Mouse (Mus musculus): Measurements from ENCODE around the gene Clstn1.

The Clstn1 gene

GRCm38 (mm10) chr4:149674814-149675377, 88.6 kb downstream of the Clstn1 start:
- no peak for DNase-seq (ENCODE audit: low read depth, low spot score)

DNA sequence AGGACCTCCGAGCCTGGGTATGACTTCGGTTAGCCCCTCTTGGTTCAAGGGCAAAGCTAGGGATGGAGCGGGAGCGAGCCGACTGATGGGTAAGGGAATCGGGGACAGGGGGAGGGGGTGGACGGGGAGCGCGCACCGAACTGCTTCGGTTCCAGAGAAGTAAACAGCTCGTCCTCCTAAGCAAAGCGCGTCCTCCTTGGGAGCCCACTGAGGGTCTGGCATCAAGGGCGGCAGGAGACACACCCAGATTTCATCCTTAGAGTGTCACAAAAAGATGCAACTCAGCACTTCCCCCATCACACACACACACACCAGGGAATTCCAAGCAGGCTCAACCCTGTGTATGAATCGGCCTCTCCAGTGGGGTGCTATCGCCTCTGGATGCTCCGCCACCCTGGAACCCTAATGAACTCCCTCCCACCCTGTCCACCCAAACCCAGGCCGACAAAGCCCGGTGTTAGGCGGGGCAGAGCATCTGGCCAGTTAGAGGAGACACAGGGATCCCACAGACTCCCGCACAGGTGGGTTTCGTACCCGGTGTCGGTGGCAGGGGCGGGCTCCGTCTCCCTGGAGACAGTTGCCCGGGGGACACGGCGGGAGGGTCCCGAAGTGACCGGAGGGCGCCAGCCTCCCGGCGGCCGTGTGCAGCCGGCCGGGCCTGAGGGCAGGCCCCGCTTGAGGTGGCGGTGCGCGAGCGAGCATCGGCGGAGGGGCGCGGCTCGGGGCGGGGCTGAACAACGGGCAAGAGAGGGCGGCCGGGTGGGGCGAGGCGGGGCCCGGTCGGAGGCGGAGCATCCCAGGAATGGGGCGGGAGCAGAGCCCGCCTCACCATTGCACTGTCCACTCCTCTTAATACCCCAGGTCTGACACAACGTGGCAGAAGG, 89.4 kb downstream of the Clstn1 start:
- peak; percentile 83 for DNase-seq (ENCODE audit: low read depth, low spot score)

DNA sequence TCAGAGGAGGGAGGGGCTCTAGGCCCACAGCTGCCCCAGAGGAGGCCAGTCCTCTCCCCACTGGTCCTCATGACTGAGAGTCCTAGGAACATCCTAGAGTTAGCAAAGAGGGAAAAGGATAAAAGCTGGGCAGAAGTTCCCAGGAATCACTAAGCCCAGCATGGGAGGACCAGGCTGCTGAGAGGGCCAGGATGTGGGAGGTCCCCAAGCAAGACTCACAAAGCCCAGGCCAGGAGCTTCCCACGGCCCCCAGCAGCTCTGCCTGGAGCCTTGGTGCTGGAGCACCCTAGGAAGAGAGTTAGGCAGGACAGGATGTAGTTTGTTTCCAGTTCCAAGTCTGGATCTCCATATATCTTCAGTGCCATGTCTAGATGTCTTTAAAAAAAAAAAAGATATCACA, 91.7 kb downstream of the Clstn1 start:
- DNase-seq (ENCODE audit: low read depth, low spot score): no peak

DNA sequence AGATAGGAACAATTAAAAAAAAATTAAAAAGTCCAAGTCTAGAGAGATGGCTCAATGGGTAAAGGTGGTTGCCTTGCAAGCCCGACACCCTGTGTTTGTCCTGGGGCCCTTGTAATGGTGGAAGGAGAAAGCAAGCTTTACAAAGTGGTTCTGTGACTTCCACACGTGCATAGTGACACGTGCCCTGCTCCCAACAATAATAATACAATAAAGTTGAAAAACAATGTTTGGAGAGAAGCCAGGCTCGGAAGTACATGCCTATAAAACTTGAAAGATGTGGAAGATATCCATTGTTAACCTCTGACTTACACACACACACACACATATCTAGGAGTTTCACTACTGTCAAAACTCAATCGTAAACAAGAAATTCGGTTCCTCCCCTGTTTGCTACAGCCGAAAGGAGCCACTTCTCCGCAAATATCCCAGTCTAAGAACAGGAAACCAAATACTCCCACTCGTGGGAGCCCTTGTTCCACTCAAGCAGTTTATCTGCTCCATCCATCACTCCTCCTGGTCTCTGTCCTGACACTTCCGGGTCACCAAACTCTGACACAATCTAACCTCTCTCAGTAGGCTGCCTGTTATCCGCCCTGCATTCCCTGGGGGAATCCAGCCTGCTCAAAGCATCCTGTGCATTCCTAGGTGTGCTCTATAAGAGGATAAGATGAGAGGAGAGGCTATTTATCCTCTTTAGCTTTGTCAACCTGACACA, 92.9 kb downstream of the Clstn1 start:
- no peak for DNase-seq (ENCODE audit: low read depth, low spot score)

- DNase-seq (ENCODE audit: low read depth, low spot score): no peak
Observed at GRCm38 (mm10) chr4:149683875-149684274, 97.6 kb downstream of the Clstn1 start.

DNA sequence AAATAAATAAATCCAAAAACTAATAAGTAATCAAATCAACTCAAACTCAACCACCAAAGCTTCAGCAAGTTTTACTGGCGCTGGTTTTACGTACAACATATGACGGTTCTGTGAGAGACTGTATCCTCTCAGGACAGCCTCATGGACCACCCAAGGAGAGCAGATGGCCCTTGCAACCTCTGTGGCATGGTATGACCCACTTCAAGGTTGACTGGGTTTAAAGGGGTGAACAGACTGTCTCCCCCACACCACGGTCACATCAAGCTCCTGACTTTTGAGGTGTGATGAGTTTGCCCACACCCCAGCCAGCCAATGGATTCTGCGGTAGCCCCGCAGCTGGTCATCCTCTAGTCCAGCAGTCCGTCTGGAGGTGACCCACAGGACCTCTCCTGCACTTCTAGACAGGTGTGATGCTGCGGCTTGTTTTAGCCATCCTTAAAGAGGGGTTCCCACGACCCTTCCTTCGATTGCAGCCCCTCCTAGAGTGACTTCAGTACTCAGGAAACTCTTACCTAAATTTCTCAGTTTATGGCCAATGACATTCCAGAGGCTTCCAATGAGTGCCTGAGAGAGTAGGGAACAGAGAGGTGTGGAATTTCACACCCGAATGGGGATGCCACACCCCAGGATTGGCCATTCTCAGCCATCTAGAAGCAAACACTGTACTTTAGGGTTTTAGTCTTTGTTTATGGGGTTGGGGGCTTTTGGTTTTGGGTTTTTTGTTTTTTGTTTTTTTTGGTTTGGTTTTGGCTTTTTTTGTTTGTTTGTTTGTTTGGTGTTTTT, 98.8 kb downstream of the Clstn1 start:
- DNase-seq (ENCODE audit: low read depth, low spot score): no peak

DNA sequence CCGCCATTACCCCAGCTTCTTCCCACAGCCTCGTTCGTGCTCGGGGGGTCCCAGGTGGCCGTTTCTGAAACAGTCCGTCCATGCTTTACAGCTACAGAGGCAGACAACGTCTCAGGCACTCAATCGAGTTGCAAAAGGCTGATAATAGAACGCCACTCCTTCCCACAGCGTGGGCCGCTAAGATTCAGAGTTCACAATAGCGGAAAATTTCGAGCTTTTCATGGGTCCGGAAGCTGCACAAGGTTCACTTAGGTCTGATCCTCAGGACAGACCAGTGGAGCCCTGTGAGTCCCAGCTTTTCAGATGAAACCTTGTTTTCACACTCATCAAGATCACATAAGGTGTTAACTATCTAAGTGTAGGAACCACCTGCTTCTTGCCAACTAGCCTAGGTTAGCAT, 102.6 kb downstream of the Clstn1 start:
- DNase-seq (ENCODE audit: low read depth, low spot score): no peak

DNA sequence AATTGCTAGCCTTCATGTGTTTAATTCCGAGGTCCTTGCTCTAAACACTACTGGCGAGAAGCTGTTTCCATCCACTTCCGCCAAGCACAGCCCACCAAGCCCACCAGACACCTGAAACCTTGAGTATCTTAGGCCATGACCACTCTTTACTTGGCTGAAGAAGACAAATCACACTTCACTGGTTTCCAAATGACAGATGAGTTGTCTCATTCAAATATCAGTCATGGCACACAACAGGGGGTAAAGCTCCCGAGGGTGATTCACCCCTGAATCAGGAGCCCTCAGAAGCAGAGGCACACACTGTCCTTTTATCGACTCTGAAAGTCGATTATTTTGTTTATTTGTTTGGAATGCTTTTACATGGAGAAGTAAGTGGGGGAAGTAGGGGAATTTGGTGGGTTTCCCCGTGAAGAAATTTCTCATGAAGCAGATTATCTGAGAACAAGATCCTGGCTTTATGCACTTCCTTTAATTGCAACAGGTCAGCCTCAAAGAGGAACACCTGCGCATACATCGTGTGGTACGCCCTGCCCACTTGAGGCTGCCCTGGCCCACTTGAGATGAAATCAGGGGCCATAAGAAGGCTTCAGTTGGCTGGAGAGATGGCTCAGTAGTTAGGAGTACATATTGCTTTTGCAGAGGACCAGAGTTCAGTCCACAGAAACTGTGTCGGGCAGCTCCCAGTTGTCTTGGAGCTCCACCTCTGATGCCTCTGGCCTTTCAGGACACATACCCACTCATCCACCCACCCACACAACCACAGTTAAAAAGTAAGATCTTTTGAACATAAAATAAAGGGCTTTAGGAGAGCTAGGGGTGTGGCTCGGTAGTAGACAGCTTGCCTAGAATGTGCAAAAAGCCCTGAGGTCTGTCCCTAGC, 103.8 kb downstream of the Clstn1 start:
- no peak for DNase-seq (ENCODE audit: low read depth, low spot score)

GRCm38 (mm10) chr4:149690828-149691280, 104.6 kb downstream of the Clstn1 start:
- no peak for DNase-seq (ENCODE audit: low read depth, low spot score)

DNA sequence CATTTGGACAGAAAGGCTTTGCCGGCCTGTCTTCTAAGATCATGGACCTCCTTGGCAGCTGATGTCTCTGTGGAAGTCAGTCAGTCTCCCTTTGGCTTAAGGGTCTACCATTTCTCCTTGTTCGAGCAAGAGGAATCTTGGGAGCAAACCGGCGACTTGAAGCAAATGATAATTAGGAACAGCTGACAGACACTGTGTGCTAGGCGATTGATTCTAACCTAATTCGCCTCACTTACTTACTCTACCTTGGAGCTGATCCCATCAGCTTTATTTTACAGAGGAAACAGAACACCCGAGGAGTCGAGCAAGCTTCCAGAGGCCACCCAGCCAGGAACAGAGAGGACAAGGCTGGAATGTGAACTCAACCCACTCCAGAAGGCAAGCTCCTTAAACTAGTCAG, 105.1 kb downstream of the Clstn1 start:
- DNase-seq (ENCODE audit: low read depth, low spot score): no peak

DNA sequence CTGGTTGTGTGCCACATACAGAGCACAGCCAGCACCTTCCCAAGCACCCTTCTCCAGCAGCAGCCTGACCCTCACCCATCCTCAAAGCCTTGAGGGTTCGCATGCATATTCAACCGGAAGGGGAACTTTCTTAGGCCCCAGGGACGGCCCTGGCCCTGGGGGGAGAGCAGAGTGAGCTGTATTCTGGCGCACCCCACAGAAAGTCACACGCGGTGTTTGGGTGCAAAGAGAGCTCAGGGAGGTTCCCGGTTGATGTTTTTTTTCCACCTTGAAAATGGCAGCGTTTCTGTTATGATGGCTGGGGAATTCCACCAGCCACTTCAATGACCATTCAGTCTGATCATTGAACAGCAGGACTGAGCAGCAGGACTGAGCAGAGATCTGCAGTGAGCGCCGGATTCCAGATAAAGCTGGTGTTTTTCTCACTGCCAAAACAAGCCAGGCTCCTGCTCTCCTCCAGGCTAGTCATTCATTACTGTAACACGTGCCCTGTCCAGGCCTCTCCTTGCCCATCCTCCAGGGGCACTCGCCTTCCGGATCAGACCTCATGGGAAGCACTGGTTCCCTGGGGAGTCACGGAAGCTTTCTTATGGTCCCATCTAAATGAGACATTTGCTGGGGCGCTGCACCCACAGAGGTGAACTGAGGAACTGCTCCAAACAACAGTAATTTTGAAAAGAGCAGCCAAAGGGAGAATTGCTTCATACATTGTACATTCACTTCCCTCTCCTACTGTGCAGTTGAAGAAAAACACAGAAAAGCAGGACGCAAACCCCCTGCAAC, 110.1 kb downstream of the Clstn1 start:
- peak; percentile 27 for DNase-seq (ENCODE audit: low read depth, low spot score)

GRCm38 (mm10) chr4:149697506-149698196, 111.4 kb downstream of the Clstn1 start:
- peak; percentile 24 for DNase-seq (ENCODE audit: low read depth, low spot score)

GRCm38 (mm10) chr4:149698197-149698821, 112.0 kb downstream of the Clstn1 start:
- DNase-seq (ENCODE audit: low read depth, low spot score): peak; percentile 62
